Mouse (Mus musculus) lung, embryonic 14.5 days (tissue): ENCODE results near the gene Ddx39. TPM values are rescaled to one million over a fixed set of nuclear protein-coding genes. Genes with fewer than 3 reads are reported as not detected.

Experiments
- ATAC-seq: fragments of 200-750 bp; cut with Nextera tagmentation; 2 replicates; pipeline ENCODE4 v1.8.0; 2017; ENCODE audit warnings: mild to moderate bottlenecking, moderate TSS enrichment, moderate library complexity; ENCODE audit not compliant: insufficient read depth
- DNase-seq: peaks from one replicate; pipeline ENCODE4 v3.0.0-alpha.2; 2015
- H3K27ac ChIP-seq: fragments of 300-500 bp; sonication (generic); 2 replicates; pipeline ENCODE4 v1.5.1; 2014; ENCODE audit warnings: low read depth, mild to moderate bottlenecking, moderate library complexity
- H3K27me3 ChIP-seq: fragments of 300-500 bp; sonication (generic); 2 replicates; pipeline ENCODE4 v1.6.1; 2014; ENCODE audit warnings: low read length, control low read depth; ENCODE audit not compliant: insufficient read depth
- H3K36me3 ChIP-seq: fragments of 300-500 bp; sonication (generic); 2 replicates; pipeline ENCODE4 v1.6.1; 2014; ENCODE audit warnings: control low read depth; ENCODE audit not compliant: insufficient read depth
- H3K4me1 ChIP-seq: fragments of 300-500 bp; sonication (generic); 2 replicates; pipeline ENCODE4 v1.6.1; 2014; ENCODE audit warnings: antibody characterized with exemption, control low read depth; ENCODE audit not compliant: insufficient read depth
- H3K4me2 ChIP-seq: fragments of 300-500 bp; sonication (generic); 2 replicates; pipeline ENCODE4 v1.6.1; 2014; ENCODE audit warnings: mild to moderate bottlenecking
- H3K4me3 ChIP-seq: fragments of 300-500 bp; sonication (generic); 2 replicates; pipeline ENCODE4 v1.5.1; 2014; ENCODE audit warnings: low read depth, low read length
- H3K9ac ChIP-seq: fragments of 300-500 bp; sonication (generic); 2 replicates; pipeline ENCODE4 v1.6.1; 2014
- H3K9me3 ChIP-seq: fragments of 300-500 bp; sonication (generic); 2 replicates; pipeline ENCODE4 v1.6.1; 2016; ENCODE audit warnings: low read depth, low read length, control low read depth
- CTCF ChIP-seq: IDR thresholded peaks from 2 replicates; pipeline ENCODE4 v1.5.1; 2016; ENCODE audit warnings: antibody characterized with exemption, low read depth
- WGBS: fragments of 180-500 bp; shearing (Covaris S2); extraction: QIAGEN DNeasy Blood & Tissue Kit; methylation state at CpG from one replicate; pipeline ENCODE4 v1.1.7; 2014; 5-methylcytosine and 5-hydroxymethylcytosine counted together
- polyA plus RNA-seq: library from polyadenylated mRNA; unstranded; fragments of >200 nt; fragmentation: Nextera tagmentation; extraction: Ambion mirVana; gene quantifications from 2 replicates; pipeline ENCODE4 v1.2.1, GENCODE M21; 2014

Ddx39 gene
- polyA plus RNA-seq, 1 experiment from 2014 or later, result 199 TPM

GRCm38 (mm10) chr8:83756273-83756672 is 41.3 kb downstream of the Ddx39 start:
- H3K9ac ChIP-seq, result no peak overlapping the region
- H3K4me1 ChIP-seq, result 0 out of 2 replicates have a peak, but pooled peaks cover 7% of the 10 kb centered on the region
- H3K36me3 ChIP-seq, result no peaks in the 10 kb centered on the region
- TF ChIP-seq CTCF, result peak; percentile 52
- H3K27ac ChIP-seq, result no peak overlapping the region
- no peak overlapping the region for H3K4me3 ChIP-seq
- no peak overlapping the region for H3K4me2 ChIP-seq
- H3K27me3 ChIP-seq, result no peaks in the 10 kb centered on the region
- 88% methylated on average over 3 of the region's 3 CpGs for WGBS
- ATAC-seq (no peak), DNase-seq (peak; percentile 36)
- no peaks in the 10 kb centered on the region for H3K9me3 ChIP-seq

- Histone ChIP-seq H3K27ac (no peak overlapping the region), H3K9me3 (no peaks in the 10 kb centered on the region), H3K36me3 (no peaks in the 10 kb centered on the region), H3K9ac (no peak overlapping the region), H3K27me3 (no peaks in the 10 kb centered on the region), H3K4me3 (no peak overlapping the region), H3K4me1 (0 out of 2 replicates have a peak, but pooled peaks cover 7% of the 10 kb centered on the region), H3K4me2 (no peak overlapping the region)
- ATAC-seq, result no peak
- DNase-seq, result no peak
- TF ChIP-seq CTCF, result no peak
- 69% methylated on average over 6 of the region's 6 CpGs for WGBS
Observed at GRCm38 (mm10) chr8:83757084-83757607, 42.2 kb downstream of the Ddx39 start.

GRCm38 (mm10) chr8:83758298-83758697 is 43.3 kb downstream of the Ddx39 start:
- no peaks in the 10 kb centered on the region for H3K27me3 ChIP-seq
- 0 out of 2 replicates have a peak, but pooled peaks cover 7% of the 10 kb centered on the region for H3K4me1 ChIP-seq
- H3K9ac ChIP-seq, result no peak overlapping the region
- ATAC-seq, result no peak
- H3K27ac ChIP-seq, result no peak overlapping the region
- H3K9me3 ChIP-seq, result no peaks in the 10 kb centered on the region
- H3K4me3 ChIP-seq, result no peak overlapping the region
- WGBS, result 30% methylated on average over 5 of the region's 5 CpGs
- TF ChIP-seq CTCF, result no peak
- H3K4me2 ChIP-seq, result no peak overlapping the region
- no peak for DNase-seq
- H3K36me3 ChIP-seq, result no peaks in the 10 kb centered on the region

- no peak for ATAC-seq
- no peaks in the 10 kb centered on the region for H3K9me3 ChIP-seq
- 65% methylated on average over 2 of the region's 2 CpGs for whole genome bisulfite sequencing
- H3K4me2 ChIP-seq, result no peak overlapping the region
- no peak overlapping the region for H3K9ac ChIP-seq
- H3K27ac ChIP-seq, result peak overlapping the region; percentile 2; the same call in 1 of the 2 replicates
- DNase-seq, result peak; percentile 49
- no peaks in the 10 kb centered on the region for H3K27me3 ChIP-seq
- H3K4me3 ChIP-seq, result no peak overlapping the region
- H3K4me1 ChIP-seq, result 0 out of 2 replicates have a peak, but pooled peaks cover 7% of the 10 kb centered on the region
- no peak for TF ChIP-seq CTCF
- H3K36me3 ChIP-seq, result no peaks in the 10 kb centered on the region
Observed at GRCm38 (mm10) chr8:83759231-83759759, 44.3 kb downstream of the Ddx39 start.

DNA sequence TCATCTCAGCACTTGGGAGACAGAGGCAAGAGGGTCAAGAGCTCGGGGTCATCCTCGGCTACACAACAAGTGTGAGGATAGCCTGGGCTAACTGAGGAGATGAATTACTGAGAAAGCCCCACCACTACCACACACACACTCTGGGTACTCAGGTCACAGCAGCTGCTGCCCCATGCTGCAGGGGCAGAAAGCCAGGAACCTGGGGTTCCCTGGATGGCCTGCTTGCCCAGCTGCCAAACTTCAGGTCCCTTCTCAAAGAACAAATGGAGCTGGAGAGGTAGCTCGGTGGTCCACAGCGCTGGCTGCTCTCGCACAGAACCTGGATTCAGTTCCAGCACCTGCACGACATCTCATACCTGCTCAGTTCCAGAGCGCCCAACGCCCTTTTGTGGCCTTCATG is 49.1 kb downstream of the Ddx39 start:
- no peak for ATAC-seq
- no peaks in the 10 kb centered on the region for H3K36me3 ChIP-seq
- H3K4me3 ChIP-seq, result no peak overlapping the region
- H3K4me1 ChIP-seq, result 0 out of 2 replicates have a peak, but pooled peaks cover 6% of the 10 kb centered on the region
- no peak overlapping the region for H3K9ac ChIP-seq
- WGBS, result 93% methylated on average over 8 of the region's 8 CpGs
- H3K9me3 ChIP-seq, result no peaks in the 10 kb centered on the region
- TF ChIP-seq CTCF, result no peak
- no peak overlapping the region for H3K27ac ChIP-seq
- H3K27me3 ChIP-seq, result no peaks in the 10 kb centered on the region
- DNase-seq, result no peak
- no peak overlapping the region for H3K4me2 ChIP-seq

- DNase-seq, result no peak
- Histone ChIP-seq H3K36me3 (no peaks in the 10 kb centered on the region), H3K9ac (no peak overlapping the region), H3K4me2 (no peak overlapping the region), H3K9me3 (no peaks in the 10 kb centered on the region), H3K27ac (no peak overlapping the region), H3K4me3 (no peak overlapping the region), H3K4me1 (0 out of 2 replicates have a peak, but pooled peaks cover 5% of the 10 kb centered on the region), H3K27me3 (no peaks in the 10 kb centered on the region)
- ATAC-seq, result no peak
- TF ChIP-seq CTCF, result no peak
- WGBS, result 80% methylated on average over 2 of the region's 2 CpGs
Observed at GRCm38 (mm10) chr8:83764717-83765116, 49.7 kb downstream of the Ddx39 start.

GRCm38 (mm10) chr8:83765663-83766062 is 50.7 kb downstream of the Ddx39 start:
- TF ChIP-seq CTCF, result no peak
- no peaks in the 10 kb centered on the region for H3K36me3 ChIP-seq
- H3K4me1 ChIP-seq, result 0 out of 2 replicates have a peak, but pooled peaks cover 5% of the 10 kb centered on the region
- H3K27me3 ChIP-seq, result no peaks in the 10 kb centered on the region
- H3K9me3 ChIP-seq, result no peaks in the 10 kb centered on the region
- no peak overlapping the region for H3K4me2 ChIP-seq
- no peak for ATAC-seq
- H3K27ac ChIP-seq, result no peak overlapping the region
- H3K9ac ChIP-seq, result no peak overlapping the region
- no peak overlapping the region for H3K4me3 ChIP-seq
- DNase-seq, result no peak
